Mouse (Mus musculus) limb, embryonic 14.5 days (tissue): ENCODE measurements around the gene Rapgef6. TPM values are rescaled to one million over a fixed set of nuclear protein-coding genes. Genes with fewer than 3 reads are reported as not detected.

Experiments
- ATAC-seq: fragments of 200-750 bp; cut with Nextera tagmentation; 2 replicates; pipeline ENCODE4 v1.8.0; 2017; ENCODE audit warnings: low read depth, moderate number of reproducible peaks, moderate TSS enrichment; ENCODE audit not compliant: low FRiP score
- DNase-seq: peaks from one replicate; pipeline ENCODE4 v3.0.0-alpha.2; 2015; ENCODE audit warnings: low spot score
- H3K27ac ChIP-seq: fragments of 300-500 bp; sonication (generic); replicated peaks from 2 replicates; pipeline ENCODE4 v1.5.1; 2014; ENCODE audit warnings: low read depth, mild to moderate bottlenecking, low read length, moderate library complexity, mixed read lengths
- H3K27me3 ChIP-seq: fragments of 300-500 bp; sonication (generic); 2 replicates; pipeline ENCODE4 v1.6.1; 2014; ENCODE audit warnings: low read length, mixed read lengths; ENCODE audit not compliant: control insufficient read depth, insufficient read depth
- H3K36me3 ChIP-seq: fragments of 300-500 bp; sonication (generic); 2 replicates; pipeline ENCODE4 v1.6.1; 2014; ENCODE audit warnings: mild to moderate bottlenecking, low read length, moderate library complexity, mixed read lengths; ENCODE audit not compliant: control insufficient read depth, insufficient read depth
- H3K4me1 ChIP-seq: fragments of 300-500 bp; sonication (generic); 2 replicates; pipeline ENCODE4 v1.6.1; 2014; ENCODE audit warnings: antibody characterized with exemption, low read length, mixed read lengths; ENCODE audit not compliant: control insufficient read depth, insufficient read depth
- H3K4me2 ChIP-seq: fragments of 300-500 bp; sonication (generic); replicated peaks from 2 replicates; pipeline ENCODE4 v1.6.1; 2014; ENCODE audit warnings: low read depth, mild to moderate bottlenecking, low read length, moderate library complexity; ENCODE audit not compliant: severe bottlenecking
- H3K4me3 ChIP-seq: fragments of 300-500 bp; sonication (generic); replicated peaks from 2 replicates; pipeline ENCODE4 v1.5.1; 2014; ENCODE audit warnings: low read length
- H3K9ac ChIP-seq: fragments of 300-500 bp; sonication (generic); 2 replicates; pipeline ENCODE4 v1.6.1; 2014; ENCODE audit warnings: mild to moderate bottlenecking, low read depth, low read length, moderate library complexity; ENCODE audit not compliant: severe bottlenecking
- H3K9me3 ChIP-seq: fragments of 300-500 bp; sonication (generic); 2 replicates; pipeline ENCODE4 v1.6.1; 2016; ENCODE audit warnings: low read length; ENCODE audit not compliant: control insufficient read depth
- POLR2A ChIP-seq: fragments of 200-500 bp; IDR thresholded peaks from 2 replicates; pipeline ENCODE4 v1.8.0; 2012; ENCODE audit warnings: inconsistent platforms, mild to moderate bottlenecking, moderate library complexity, borderline replicate concordance; ENCODE audit not compliant: insufficient read depth, insufficient read length; ENCODE audit errors: extremely low read depth
- WGBS: fragments of 180-500 bp; shearing (Covaris S2); extraction: QIAGEN DNeasy Blood & Tissue Kit; methylation state at CpG from one replicate; pipeline ENCODE4 v1.1.7; 2014; 5-methylcytosine and 5-hydroxymethylcytosine counted together
- polyA plus RNA-seq, 2 experiments: library from polyadenylated mRNA; depleted of rRNA in 1 of 2; stranded (reverse) in 1 of 2; unstranded in 1 of 2; fragments of >200 nt; fragmentation: Nextera tagmentation in 1 of 2; extraction: Ambion mirVana in 1 of 2; gene quantifications; 2 replicates each; pipeline versions ENCODE4 v1.2.1 to v1.2.3; 2012 to 2014

The Rapgef6 gene
- polyA plus RNA-seq, 2 experiments = 13.8 to 26.6 TPM

GRCm38 (mm10) chr11:54699972-54700371, 177.3 kb downstream of the Rapgef6 start:
- H3K4me2 ChIP-seq = no peak overlapping the region
- TF ChIP-seq POLR2A = no peak
- no peaks in the 10 kb centered on the region for H3K27me3 ChIP-seq
- DNase-seq (no peak), ATAC-seq (no peak)
- 82% methylated on average over 3 of the region's 3 CpGs for WGBS
- peaks cover 23% of the 10 kb centered on the region for H3K36me3 ChIP-seq
- H3K4me3 ChIP-seq = no peak overlapping the region
- no peaks in the 10 kb centered on the region for H3K4me1 ChIP-seq
- no peak overlapping the region for H3K9ac ChIP-seq
- H3K9me3 ChIP-seq = no peaks in the 10 kb centered on the region
- H3K27ac ChIP-seq = no peak overlapping the region

- no peak overlapping the region for H3K4me3 ChIP-seq
- ATAC-seq (no peak), DNase-seq (no peak)
- peaks cover 9% of the 10 kb centered on the region for H3K36me3 ChIP-seq
- no peak overlapping the region for H3K27ac ChIP-seq
- no peaks in the 10 kb centered on the region for H3K9me3 ChIP-seq
- 95% methylated on average over 8 of the region's 8 CpGs for WGBS
- H3K4me2 ChIP-seq = no peak overlapping the region
- TF ChIP-seq POLR2A = no peak
- H3K4me1 ChIP-seq = no peaks in the 10 kb centered on the region
- no peak overlapping the region for H3K9ac ChIP-seq
- no peaks in the 10 kb centered on the region for H3K27me3 ChIP-seq
Measured at GRCm38 (mm10) chr11:54701848-54702247, 179.2 kb downstream of the Rapgef6 start.

GRCm38 (mm10) chr11:54703306-54703705, 180.7 kb downstream of the Rapgef6 start:
- 35% methylated on average over 4 of the region's 4 CpGs for WGBS
- ATAC-seq = no peak
- no peak for TF ChIP-seq POLR2A
- H3K4me1 ChIP-seq = no peaks in the 10 kb centered on the region
- no peak overlapping the region for H3K27ac ChIP-seq
- H3K9ac ChIP-seq = no peak overlapping the region
- H3K36me3 ChIP-seq = peaks cover 3% of the 10 kb centered on the region; the same call in 1 of the 2 replicates
- H3K27me3 ChIP-seq = no peaks in the 10 kb centered on the region
- no peaks in the 10 kb centered on the region for H3K9me3 ChIP-seq
- no peak overlapping the region for H3K4me2 ChIP-seq
- no peak overlapping the region for H3K4me3 ChIP-seq
- peak; percentile 81 for DNase-seq

GRCm38 (mm10) chr11:54708153-54708552, 185.5 kb downstream of the Rapgef6 start:
- 86% methylated on average over 2 of the region's 2 CpGs for WGBS
- H3K36me3 ChIP-seq = peaks cover 8% of the 10 kb centered on the region
- no peak for ATAC-seq
- H3K9ac ChIP-seq = no peak overlapping the region
- no peak for TF ChIP-seq POLR2A
- DNase-seq = no peak
- H3K4me1 ChIP-seq = no peaks in the 10 kb centered on the region
- H3K4me2 ChIP-seq = no peak overlapping the region
- no peaks in the 10 kb centered on the region for H3K27me3 ChIP-seq
- H3K9me3 ChIP-seq = no peaks in the 10 kb centered on the region
- H3K27ac ChIP-seq = no peak overlapping the region
- no peak overlapping the region for H3K4me3 ChIP-seq

GRCm38 (mm10) chr11:54709645-54710044, 187.0 kb downstream of the Rapgef6 start:
- H3K9ac ChIP-seq = no peak overlapping the region
- peaks cover 8% of the 10 kb centered on the region for H3K36me3 ChIP-seq
- ATAC-seq (no peak), DNase-seq (no peak)
- H3K27me3 ChIP-seq = no peaks in the 10 kb centered on the region
- H3K4me3 ChIP-seq = no peak overlapping the region
- H3K4me1 ChIP-seq = no peaks in the 10 kb centered on the region
- no peak for TF ChIP-seq POLR2A
- H3K4me2 ChIP-seq = no peak overlapping the region
- 67% methylated on average over 2 of the region's 2 CpGs for WGBS
- no peaks in the 10 kb centered on the region for H3K9me3 ChIP-seq
- no peak overlapping the region for H3K27ac ChIP-seq

- no peaks in the 10 kb centered on the region for H3K27me3 ChIP-seq
- TF ChIP-seq POLR2A = no peak
- peaks cover 11% of the 10 kb centered on the region for H3K36me3 ChIP-seq
- DNase-seq (no peak), ATAC-seq (no peak)
- H3K9ac ChIP-seq = no peak overlapping the region
- no peak overlapping the region for H3K4me2 ChIP-seq
- H3K4me3 ChIP-seq = no peak overlapping the region
- 79% methylated on average over 4 of the region's 4 CpGs for WGBS
- no peaks in the 10 kb centered on the region for H3K4me1 ChIP-seq
- no peaks in the 10 kb centered on the region for H3K9me3 ChIP-seq
- H3K27ac ChIP-seq = no peak overlapping the region
Measured at GRCm38 (mm10) chr11:54710512-54711293, 188.1 kb downstream of the Rapgef6 start.
